8 mouse cellular contexts compared by ENCODE assay signal in the genomic region with DNA sequence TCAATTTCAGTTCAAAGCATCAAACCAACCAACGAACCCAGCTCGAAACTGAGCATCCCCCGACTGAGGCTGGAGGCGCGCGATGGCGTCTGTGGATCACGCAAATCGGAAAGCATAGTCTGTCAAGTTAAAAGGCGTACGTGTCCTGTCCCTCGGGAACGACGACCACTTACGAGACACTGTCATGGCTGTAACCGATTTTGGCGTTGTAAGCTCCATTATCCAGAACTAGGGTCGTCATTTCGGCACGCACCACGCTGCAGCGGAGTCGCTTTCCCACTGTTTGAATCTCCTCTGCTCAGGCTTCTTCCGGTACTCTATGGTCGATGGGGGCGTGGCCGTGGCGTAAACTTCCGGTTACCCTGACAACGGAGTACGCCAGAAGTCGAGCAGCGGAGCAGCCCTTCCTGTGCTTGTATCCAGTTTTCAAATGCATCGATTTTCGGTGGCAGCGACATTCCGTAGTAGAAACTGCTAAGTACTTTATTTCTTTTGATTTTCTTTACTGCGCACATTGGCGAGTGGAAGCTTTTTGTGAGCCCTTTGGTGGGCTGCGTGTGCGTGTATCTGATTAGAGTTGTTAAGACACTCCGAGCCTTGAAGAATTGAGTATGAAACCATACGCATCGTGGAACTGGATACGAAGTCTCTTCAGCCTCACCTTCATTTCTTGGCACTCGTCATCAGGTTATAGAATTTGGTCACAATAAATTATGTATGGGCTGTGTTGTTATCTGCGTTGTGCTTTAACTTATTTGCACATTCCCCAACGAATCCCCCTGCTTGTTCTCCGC. TPM values are rescaled to one million over a fixed set of nuclear protein-coding genes. Genes with fewer than 3 reads are reported as not detected.
DNase-seq lines count a peak whose midpoint lies in the region; ATAC-seq and TF ChIP-seq lines count a peak whose summit lies in the region.

A gene (minus strand): TSS at position 295 of the 794 bp plus-strand sequence.

- CTCF ChIA-PET in Patski (lab: Charles Lee), result interaction anchor here (1.3 kb wide), 1 partner anchor 9 kb away, joined by 4 read pairs; no protein-coding TSS in a partner anchor

- H3K9ac ChIP-seq in hindbrain, embryonic 14.5 days, result peak within 1 kb of the TSS; percentile 70

- no peaks in the 10 kb centered on the region for H3K27me3 ChIP-seq in Patski
- no peaks in the 10 kb centered on the region for H3K27me3 ChIP-seq in hindbrain, embryonic 14.5 days (ENCODE audit: control insufficient read depth, insufficient read depth, low read length)

- no peak for TF ChIP-seq CTCF in Patski (IDR thresholded peaks at IDR 0.05)

- POLR2A ChIA-PET in Patski (lab: Charles Lee), result interaction anchor here (0.7 to 1.0 kb wide), 2 partner anchors 12 to 43 kb away, joined by 3 read pairs; a partner anchor contains a TSS

- H3K4me3 ChIP-seq in hindbrain, embryonic 14.5 days (replicated peaks; ENCODE audit: low read length), result peak within 1 kb of the TSS; percentile 57

- peaks cover 5% of the 10 kb centered on the region for H3K36me3 ChIP-seq in hindbrain, embryonic 14.5 days (replicated peaks; ENCODE audit: control insufficient read depth, insufficient read depth)

- no peak for DNase-seq in Patski (ENCODE audit: low read depth, low spot score)
- DNase-seq in cerebellum, postnatal 14 days, result peak; percentile 95 to 96
- peak; percentile 85 to 87 for DNase-seq in frontal cortex, postnatal 14 days (ENCODE audit: low spot score in 2 of 2)
- peak; percentile 96 for DNase-seq in hindbrain, embryonic 14.5 days (ENCODE audit: low spot score)
- peak; percentile 91 to 93 for DNase-seq in layer of hippocampus, postnatal 36 days
- peak; percentile 98 for DNase-seq in lung, postnatal 36 days
- DNase-seq in retina, postnatal 1 day, result peak; percentile 98
- DNase-seq in urinary bladder, adult 18-20 months (ENCODE audit: low spot score in 2 of 2), result peak; percentile 88 to 92

- peaks cover 11% of the 10 kb centered on the region for H3K4me1 ChIP-seq in hindbrain, embryonic 14.5 days (replicated peaks; ENCODE audit: control insufficient read depth, insufficient read depth, low read length)

- peak within 1 kb of the TSS; percentile 82 for H3K27ac ChIP-seq in hindbrain, embryonic 14.5 days

- whole genome bisulfite sequencing in hindbrain, embryonic 14.5 days, result 1% methylated on average over 49 of the region's 49 CpGs

- in situ Hi-C loops in Patski (cut with MboI; ENCODE audit: low pct_unique_long_range_greater_than_20kb), result loop anchor here (25.0 kb wide), 1 partner anchor 305 kb away; no protein-coding TSS in a partner anchor

- H3K9me3 ChIP-seq in hindbrain, embryonic 14.5 days (ENCODE audit: control insufficient read depth, low read length), result no peaks in the 10 kb centered on the region

- H3K4me2 ChIP-seq in hindbrain, embryonic 14.5 days (replicated peaks), result peak within 1 kb of the TSS; percentile 77

- ATAC-seq in Patski, result peak; percentile 98
- ATAC-seq in hindbrain, embryonic 14.5 days (ENCODE audit: low FRiP score), result peak; percentile 99

RNA-seq across cellular contexts. Expression of the gene that starts here (rescaled TPM):
- 16.8 TPM for polyA plus RNA-seq in Patski (2021)
- polyA plus RNA-seq in hindbrain, embryonic 14.5 days (2014; fragmentation: Nextera tagmentation; extraction: Ambion mirVana), result 53.2 and 58.4 TPM in 2 replicates
- total RNA-seq in layer of hippocampus, postnatal 36 days (2021), result 10 to 100 TPM; 24.3 to 25.8 TPM
